Mouse (Mus musculus) heart, embryonic 10.5 days (tissue): ENCODE measurements around the gene Smap1. TPM values are rescaled to one million over a fixed set of nuclear protein-coding genes. Genes with fewer than 3 reads are reported as not detected.

Experiments
- DNase-seq: peaks from one replicate; pipeline ENCODE4 v3.0.0-alpha.2; 2017; ENCODE audit warnings: low spot score
- H3K27ac ChIP-seq: fragments of 300-500 bp; sonication (generic); 2 replicates; pipeline ENCODE4 v1.5.1; 2016; ENCODE audit warnings: mild to moderate bottlenecking
- H3K27me3 ChIP-seq: fragments of 300-500 bp; sonication (generic); 2 replicates; pipeline ENCODE4 v1.6.1; 2016; ENCODE audit warnings: mild to moderate bottlenecking; ENCODE audit not compliant: poor library complexity, insufficient read depth, severe bottlenecking
- H3K36me3 ChIP-seq: fragments of 300-500 bp; sonication (generic); 2 replicates; pipeline ENCODE4 v1.6.1; 2016; ENCODE audit warnings: mild to moderate bottlenecking, moderate library complexity
- H3K4me1 ChIP-seq: fragments of 300-500 bp; sonication (generic); 2 replicates; pipeline ENCODE4 v1.6.1; 2016; ENCODE audit warnings: mild to moderate bottlenecking
- H3K4me3 ChIP-seq: fragments of 300-500 bp; sonication (generic); 2 replicates; pipeline ENCODE4 v1.5.1; 2016; ENCODE audit warnings: mild to moderate bottlenecking, moderate library complexity
- H3K9me3 ChIP-seq: fragments of 300-500 bp; sonication (generic); 2 replicates; pipeline ENCODE4 v1.6.1; 2016; ENCODE audit warnings: mild to moderate bottlenecking, moderate library complexity
- WGBS: fragments of 180-500 bp; shearing (Covaris S2); methylation state at CpG from one replicate; pipeline ENCODE4 v1.1.7; 2016; 5-methylcytosine and 5-hydroxymethylcytosine counted together
- polyA plus RNA-seq: library from polyadenylated mRNA; unstranded; fragments of >200 nt; fragmentation: Nextera tagmentation; extraction: Ambion mirVana; gene quantifications from 2 replicates; pipeline ENCODE4 v1.2.1, GENCODE M21; 2016

Smap1 gene
- polyA plus RNA-seq, 1 experiment from 2014 or later = 40.7 TPM

DNA sequence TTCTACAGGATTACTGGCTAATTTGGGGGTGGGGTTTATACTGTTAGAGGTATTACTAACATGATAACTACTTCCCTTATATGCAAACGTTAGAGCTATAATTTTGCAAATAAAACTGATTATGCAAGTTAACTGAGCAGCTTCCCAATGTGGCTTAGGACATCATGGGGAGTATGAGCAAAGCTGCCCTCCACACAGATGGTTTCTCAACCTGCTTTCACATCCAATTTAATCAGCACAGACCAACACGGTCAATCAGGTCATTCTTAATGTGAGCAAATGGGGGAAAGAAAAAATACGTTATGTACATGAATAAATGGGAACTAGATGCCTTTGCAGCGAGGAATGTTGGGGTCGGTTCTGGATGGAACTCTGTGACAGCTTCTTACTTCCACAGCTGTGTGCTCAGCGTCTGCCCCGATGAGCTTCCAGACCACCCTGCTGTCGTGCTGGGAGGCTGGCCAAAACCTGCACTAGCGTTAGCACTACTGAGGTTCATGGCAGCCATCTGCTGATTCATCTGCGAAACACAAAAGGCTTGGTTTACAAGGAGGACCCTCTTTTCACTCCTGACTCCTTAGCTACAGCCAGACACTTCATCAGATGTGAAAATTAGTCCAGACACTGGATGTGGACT, 76.0 kb downstream of the Smap1 start:
- Histone ChIP-seq H3K9me3 (no peaks in the 10 kb centered on the region), H3K36me3 (peaks cover 72% of the 10 kb centered on the region), H3K4me3 (no peak overlapping the region), H3K4me1 (no peaks in the 10 kb centered on the region), H3K27me3 (no peaks in the 10 kb centered on the region), H3K27ac (no peak overlapping the region)
- WGBS = 92% methylated on average over 10 of the region's 10 CpGs
- no peak for DNase-seq

DNA sequence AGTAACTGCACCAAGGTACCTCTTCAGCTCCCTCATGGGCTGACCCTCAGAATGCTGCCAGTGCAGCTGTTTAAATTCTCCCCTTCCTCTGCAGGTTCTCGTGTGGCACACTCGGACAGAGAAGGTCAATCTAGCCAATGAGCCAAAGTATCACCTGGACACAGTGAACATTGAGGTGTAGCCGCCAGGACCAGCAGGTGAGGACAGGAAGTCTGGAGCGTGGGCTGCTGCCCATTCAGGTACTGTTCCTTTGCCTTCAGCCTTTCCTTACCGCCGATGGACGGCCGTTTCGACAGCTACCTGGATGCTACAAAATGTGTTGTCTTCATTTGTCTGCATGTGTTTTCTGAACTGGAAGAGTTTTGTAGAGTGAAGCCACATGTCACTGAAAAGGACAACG, 77.1 kb downstream of the Smap1 start:
- H3K9me3 ChIP-seq = no peaks in the 10 kb centered on the region
- no peak for DNase-seq
- H3K27ac ChIP-seq = no peak overlapping the region
- peaks cover 66% of the 10 kb centered on the region for H3K36me3 ChIP-seq
- no peaks in the 10 kb centered on the region for H3K27me3 ChIP-seq
- WGBS = 97% methylated on average over 10 of the region's 10 CpGs
- no peak overlapping the region for H3K4me3 ChIP-seq
- no peaks in the 10 kb centered on the region for H3K4me1 ChIP-seq

DNA sequence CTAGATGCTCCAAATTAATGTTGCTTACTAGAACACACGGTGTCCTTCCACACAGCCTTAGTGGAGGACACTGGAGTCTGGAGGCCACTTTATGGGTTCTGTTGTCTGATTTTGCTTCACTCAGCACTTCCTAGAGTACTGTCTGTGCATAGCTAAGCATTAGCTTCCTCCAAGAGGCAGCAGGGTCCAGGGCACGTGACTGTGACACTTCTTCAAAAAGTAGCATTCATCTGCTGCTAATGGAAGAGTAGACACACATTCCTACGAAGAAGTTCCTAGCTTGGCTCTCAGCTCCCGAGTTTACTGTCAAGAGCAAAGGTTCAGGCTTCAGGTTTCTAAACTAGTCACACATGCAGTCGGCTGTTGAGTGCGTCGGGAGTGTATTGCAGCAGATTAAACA, 78.3 kb downstream of the Smap1 start:
- Histone ChIP-seq H3K27ac (no peak overlapping the region), H3K4me1 (no peaks in the 10 kb centered on the region), H3K4me3 (no peak overlapping the region), H3K9me3 (no peaks in the 10 kb centered on the region), H3K27me3 (no peaks in the 10 kb centered on the region), H3K36me3 (peaks cover 56% of the 10 kb centered on the region)
- no peak for DNase-seq
- WGBS = 89% methylated on average over 7 of the region's 7 CpGs

DNA sequence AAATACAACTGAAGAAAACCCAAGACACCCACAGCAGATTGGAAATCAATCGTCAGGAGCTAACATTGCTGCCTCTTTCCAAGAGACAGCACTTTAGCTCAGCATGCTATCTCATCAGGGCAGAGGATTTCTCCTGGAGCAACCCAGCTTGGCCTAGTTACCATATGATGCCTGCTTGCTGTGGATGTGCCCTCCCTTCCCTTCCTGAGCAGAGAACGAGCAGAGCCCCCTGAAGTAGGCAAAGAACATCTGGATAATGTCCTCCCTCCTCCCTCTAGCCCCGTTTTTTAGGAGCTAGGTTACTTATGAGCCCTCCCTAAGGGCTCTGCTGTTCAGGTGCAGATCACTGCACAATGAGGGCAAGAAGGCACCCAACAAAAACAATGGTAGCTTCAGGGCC, 79.5 kb downstream of the Smap1 start:
- no peak overlapping the region for H3K27ac ChIP-seq
- no peaks in the 10 kb centered on the region for H3K27me3 ChIP-seq
- no peaks in the 10 kb centered on the region for H3K4me1 ChIP-seq
- H3K9me3 ChIP-seq = no peaks in the 10 kb centered on the region
- 75% methylated on average over 3 of the region's 3 CpGs for WGBS
- peaks cover 47% of the 10 kb centered on the region for H3K36me3 ChIP-seq
- DNase-seq = no peak
- H3K4me3 ChIP-seq = no peak overlapping the region

- peaks cover 36% of the 10 kb centered on the region for H3K36me3 ChIP-seq
- no peak for DNase-seq
- H3K27ac ChIP-seq = no peak overlapping the region
- no peaks in the 10 kb centered on the region for H3K4me1 ChIP-seq
- no peak overlapping the region for H3K4me3 ChIP-seq
- H3K27me3 ChIP-seq = no peaks in the 10 kb centered on the region
- no peaks in the 10 kb centered on the region for H3K9me3 ChIP-seq
These were observed 81.2 kb downstream of the Smap1 start for GRCm38 (mm10) chr1:23840924-23841323.

GRCm38 (mm10) chr1:23836630-23837029, 85.5 kb downstream of the Smap1 start:
- H3K27ac ChIP-seq = no peak overlapping the region
- no peaks in the 10 kb centered on the region for H3K4me1 ChIP-seq
- no peak for DNase-seq
- 73% methylated on average over 4 of the region's 4 CpGs for WGBS
- no peaks in the 10 kb centered on the region for H3K36me3 ChIP-seq
- no peaks in the 10 kb centered on the region for H3K9me3 ChIP-seq
- no peaks in the 10 kb centered on the region for H3K27me3 ChIP-seq
- H3K4me3 ChIP-seq = no peak overlapping the region

- H3K9me3 ChIP-seq = no peaks in the 10 kb centered on the region
- H3K4me1 ChIP-seq = no peaks in the 10 kb centered on the region
- H3K27ac ChIP-seq = no peak overlapping the region
- DNase-seq = no peak
- no peaks in the 10 kb centered on the region for H3K36me3 ChIP-seq
- H3K4me3 ChIP-seq = no peak overlapping the region
- 76% methylated on average over 9 of the region's 9 CpGs for WGBS
- no peaks in the 10 kb centered on the region for H3K27me3 ChIP-seq
These were observed 87.3 kb downstream of the Smap1 start for GRCm38 (mm10) chr1:23834819-23835218.

- no peaks in the 10 kb centered on the region for H3K36me3 ChIP-seq
These were observed 87.9 kb downstream of the Smap1 start for GRCm38 (mm10) chr1:23834246-23834645.

GRCm38 (mm10) chr1:23826887-23827758, 95.0 kb downstream of the Smap1 start:
- Histone ChIP-seq H3K27ac (no peak overlapping the region), H3K9me3 (no peaks in the 10 kb centered on the region), H3K4me1 (no peaks in the 10 kb centered on the region), H3K36me3 (no peaks in the 10 kb centered on the region), H3K27me3 (no peaks in the 10 kb centered on the region), H3K4me3 (no peak overlapping the region)
- DNase-seq = no peak
- WGBS = 37% methylated on average over 13 of the region's 13 CpGs

More at GRCm38 (mm10) chr1:23834246-23834645, 87.9 kb downstream of the Smap1 start:
- Histone ChIP-seq H3K27me3 (no peaks in the 10 kb centered on the region), H3K27ac (no peak overlapping the region), H3K9me3 (no peaks in the 10 kb centered on the region), H3K4me3 (no peak overlapping the region), H3K4me1 (no peaks in the 10 kb centered on the region)
- no peak for DNase-seq
- 87% methylated on average over 7 of the region's 7 CpGs for WGBS

DNA sequence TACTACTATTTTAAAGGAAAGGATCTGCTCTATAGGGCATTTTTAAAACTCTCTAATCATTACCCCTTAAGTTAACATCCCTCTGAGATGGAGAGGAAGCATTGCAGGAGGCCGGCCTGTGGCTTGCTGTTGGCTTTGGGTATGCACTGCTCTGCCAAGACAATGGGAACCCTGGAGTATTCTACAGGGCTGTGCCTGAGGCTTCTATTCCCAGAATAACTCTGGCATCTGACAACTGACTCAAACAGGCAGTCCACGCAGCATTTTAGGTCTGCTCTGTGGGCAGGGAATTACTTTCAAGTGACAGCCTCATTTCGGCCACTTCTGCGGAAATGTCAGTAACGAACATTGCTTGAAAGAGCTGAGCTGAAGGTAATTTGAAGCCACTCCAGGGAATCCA, 100.5 kb downstream of the Smap1 start:
- no peak for DNase-seq
- Histone ChIP-seq H3K27me3 (no peaks in the 10 kb centered on the region), H3K4me1 (no peaks in the 10 kb centered on the region), H3K9me3 (no peaks in the 10 kb centered on the region), H3K4me3 (no peak overlapping the region), H3K36me3 (no peaks in the 10 kb centered on the region), H3K27ac (no peak overlapping the region)
- 69% methylated on average over 5 of the region's 5 CpGs for WGBS

GRCm38 (mm10) chr1:23798306-23798705, 123.8 kb downstream of the Smap1 start:
- no peaks in the 10 kb centered on the region for H3K36me3 ChIP-seq
- no peak overlapping the region for H3K27ac ChIP-seq
- no peaks in the 10 kb centered on the region for H3K9me3 ChIP-seq
- no peaks in the 10 kb centered on the region for H3K4me1 ChIP-seq
- no peaks in the 10 kb centered on the region for H3K27me3 ChIP-seq
- no peak overlapping the region for H3K4me3 ChIP-seq
- WGBS = 84% methylated on average over 9 of the region's 9 CpGs
- no peak for DNase-seq
